Mouse (Mus musculus) inflammation-experienced regulatory T-cells (primary cell): ENCODE data around the gene Gm28171. TPM values are rescaled to one million over a fixed set of nuclear protein-coding genes. Genes with fewer than 3 reads are reported as not detected.

Experiments
- polyA plus RNA-seq, 2 experiments: library from polyadenylated mRNA; unstranded; fragments of 100-300 nt; shearing (Covaris generic); gene quantifications; one replicate each; pipeline ENCODE4 v1.2.1; 2017

The Gm28171 gene
- polyA plus RNA-seq: not detected

GRCm38 (mm10) chrY:5793095-5793494 lies at the start of gene Gm28171:
Gene Gm28171 (plus strand): TSS chrY:5793395.

Other genes with a start within 250 kb of the Gm28171 start
- gene Gm21854, start 136.4 kb upstream of the Gm28171 start, polyA plus RNA-seq: not detected
- gene Gm20914, start 67.4 kb upstream of the Gm28171 start, polyA plus RNA-seq: not detected
- not detected for gene Gm21778, start 149.1 kb downstream of the Gm28171 start, polyA plus RNA-seq